ENCODE assay signal across 24 mouse cellular contexts in genomic region chr1:137696796-137697195, GRCm38 (mm10).
A peak's percentile ranks its signal among the peaks of the same experiment; 100 is the strongest.
DNase-seq lines count a peak whose midpoint lies in the region; ATAC-seq and TF ChIP-seq lines count a peak whose summit lies in the region.
"Had no signal": no experiment of that assay in that cellular context is flagged by ENCODE, and none has a peak within 500 bp of the region (broad histone marks: within the 10 kb centered on the region; RNA-seq: fewer than 3 reads in every experiment).

No protein-coding gene starts in this region.

- H3K27ac ChIP-seq in forebrain, embryonic 10.5 days = peak overlapping the region; percentile 56; the same call in 1 of the 2 replicates
- no peak overlapping the region for H3K27ac ChIP-seq in forebrain, postnatal 0 days (ENCODE audit: low read depth, low read length)
- H3K27ac ChIP-seq in hindbrain, embryonic 12.5 days = 0 out of 2 replicates have a peak overlapping the region, but pooled peaks have one; percentile 3
- no peak overlapping the region; the same call in 1 of the 2 replicates for H3K27ac ChIP-seq in hindbrain, embryonic 14.5 days
- H3K27ac ChIP-seq in midbrain, embryonic 11.5 days (ENCODE audit: low read depth, low read length) = peak overlapping the region; percentile 40
- H3K27ac ChIP-seq in left cerebral cortex, adult 2 months = no peak overlapping the region
- H3K27ac ChIP-seq: gastrocnemius, adult 2 months; heart, embryonic 10.5 days; intestine, embryonic 15.5 days; neural tube, embryonic 12.5 days had no signal

- H3K36me3 ChIP-seq in forebrain, embryonic 10.5 days (replicated peaks) = no peaks in the 10 kb centered on the region
- no peaks in the 10 kb centered on the region for H3K36me3 ChIP-seq in forebrain, postnatal 0 days (ENCODE audit: insufficient read depth)
- H3K36me3 ChIP-seq in hindbrain, embryonic 12.5 days = no peaks in the 10 kb centered on the region
- no peaks in the 10 kb centered on the region for H3K36me3 ChIP-seq in hindbrain, embryonic 14.5 days (replicated peaks; ENCODE audit: control insufficient read depth, insufficient read depth)
- no peaks in the 10 kb centered on the region for H3K36me3 ChIP-seq in midbrain, embryonic 11.5 days (ENCODE audit: control insufficient read depth, insufficient read depth, low read length)
- H3K36me3 ChIP-seq: G1E; heart, embryonic 10.5 days; intestine, embryonic 15.5 days; neural tube, embryonic 12.5 days had no signal

- no peak overlapping the region for H3K9ac ChIP-seq in forebrain, postnatal 0 days
- no peak overlapping the region for H3K9ac ChIP-seq in hindbrain, embryonic 12.5 days
- no peak overlapping the region for H3K9ac ChIP-seq in hindbrain, embryonic 14.5 days
- no peak overlapping the region for H3K9ac ChIP-seq in midbrain, embryonic 11.5 days (ENCODE audit: low read length)
- H3K9ac ChIP-seq: intestine, embryonic 15.5 days; neural tube, embryonic 12.5 days had no signal

- H3K27me3 ChIP-seq in forebrain, embryonic 10.5 days (ENCODE audit: poor library complexity, severe bottlenecking) = no peaks in the 10 kb centered on the region
- no peaks in the 10 kb centered on the region for H3K27me3 ChIP-seq in forebrain, postnatal 0 days (ENCODE audit: insufficient read depth, low read length)
- no peaks in the 10 kb centered on the region for H3K27me3 ChIP-seq in hindbrain, embryonic 12.5 days
- no peaks in the 10 kb centered on the region for H3K27me3 ChIP-seq in hindbrain, embryonic 14.5 days (ENCODE audit: control insufficient read depth, insufficient read depth, low read length)
- no peaks in the 10 kb centered on the region for H3K27me3 ChIP-seq in midbrain, embryonic 11.5 days (ENCODE audit: control insufficient read depth, insufficient read depth, low read length)
- H3K27me3 ChIP-seq: intestine, embryonic 15.5 days; neural tube, embryonic 12.5 days had no signal

- intact Hi-C loops in left cerebral cortex, adult 2 months (cut with DNase I) = no loop called here

- 50% methylated on average over 3 of the region's 3 CpGs for WGBS in forebrain, embryonic 10.5 days
- 6% methylated on average over 3 of the region's 3 CpGs for WGBS in forebrain, postnatal 0 days
- 33% methylated on average over 3 of the region's 3 CpGs for WGBS in hindbrain, embryonic 12.5 days
- WGBS in hindbrain, embryonic 14.5 days = 21% methylated on average over 3 of the region's 3 CpGs
- WGBS in midbrain, embryonic 11.5 days = 46% methylated on average over 3 of the region's 3 CpGs

- H3K9me3 ChIP-seq in forebrain, embryonic 10.5 days = no peaks in the 10 kb centered on the region
- no peaks in the 10 kb centered on the region for H3K9me3 ChIP-seq in forebrain, postnatal 0 days (ENCODE audit: low read length)
- no peaks in the 10 kb centered on the region for H3K9me3 ChIP-seq in hindbrain, embryonic 12.5 days (replicated peaks)
- H3K9me3 ChIP-seq in hindbrain, embryonic 14.5 days (ENCODE audit: control insufficient read depth, low read length) = no peaks in the 10 kb centered on the region
- no peaks in the 10 kb centered on the region for H3K9me3 ChIP-seq in midbrain, embryonic 11.5 days (ENCODE audit: control insufficient read depth, low read length)
- H3K9me3 ChIP-seq: heart, embryonic 10.5 days; intestine, embryonic 15.5 days; neural tube, embryonic 12.5 days had no signal

- H3K4me2 ChIP-seq in forebrain, postnatal 0 days (ENCODE audit: low read depth) = no peak overlapping the region
- no peak overlapping the region for H3K4me2 ChIP-seq in hindbrain, embryonic 12.5 days (replicated peaks)
- H3K4me2 ChIP-seq in hindbrain, embryonic 14.5 days (replicated peaks) = no peak overlapping the region
- H3K4me2 ChIP-seq in midbrain, embryonic 11.5 days = no peak overlapping the region
- H3K4me2 ChIP-seq: intestine, embryonic 15.5 days; neural tube, embryonic 12.5 days had no signal

- no peak for TF ChIP-seq CTCF in forebrain, postnatal 0 days (IDR thresholded peaks at IDR 0.05; ENCODE audit: low read depth)
- no peak for TF ChIP-seq CTCF in left cerebral cortex, adult 2 months (IDR thresholded peaks at IDR 0.05)

- H3K4me1 ChIP-seq in forebrain, embryonic 10.5 days = peaks cover 18% of the 10 kb centered on the region
- no peaks in the 10 kb centered on the region for H3K4me1 ChIP-seq in forebrain, postnatal 0 days (ENCODE audit: insufficient read depth)
- peaks cover 10% of the 10 kb centered on the region for H3K4me1 ChIP-seq in hindbrain, embryonic 12.5 days
- H3K4me1 ChIP-seq in hindbrain, embryonic 14.5 days (replicated peaks; ENCODE audit: control insufficient read depth, insufficient read depth, low read length) = 0 out of 2 replicates have a peak, but pooled peaks cover 7% of the 10 kb centered on the region
- H3K4me1 ChIP-seq in midbrain, embryonic 11.5 days (ENCODE audit: control insufficient read depth, insufficient read depth, low read length) = peaks cover 10% of the 10 kb centered on the region
- H3K4me1 ChIP-seq: heart, embryonic 10.5 days; intestine, embryonic 15.5 days; neural tube, embryonic 12.5 days had no signal

- H3K4me3 ChIP-seq in forebrain, embryonic 10.5 days = no peak overlapping the region
- no peak overlapping the region for H3K4me3 ChIP-seq in forebrain, postnatal 0 days (ENCODE audit: low read depth, low read length)
- H3K4me3 ChIP-seq in hindbrain, embryonic 12.5 days = no peak overlapping the region
- no peak overlapping the region for H3K4me3 ChIP-seq in hindbrain, embryonic 14.5 days (replicated peaks; ENCODE audit: low read length)
- H3K4me3 ChIP-seq in midbrain, embryonic 11.5 days (ENCODE audit: low read depth, low read length) = no peak overlapping the region
- no peak overlapping the region for H3K4me3 ChIP-seq in left cerebral cortex, adult 2 months
- H3K4me3 ChIP-seq: gastrocnemius, adult 2 months; heart, embryonic 10.5 days; intestine, embryonic 15.5 days; neural tube, embryonic 12.5 days had no signal

- no peak for ATAC-seq in forebrain, postnatal 0 days
- 0 out of 2 replicates have a peak, but pooled peaks have one; percentile 43 for ATAC-seq in hindbrain, embryonic 12.5 days (ENCODE audit: low FRiP score)
- no peak for ATAC-seq in hindbrain, embryonic 14.5 days (ENCODE audit: low FRiP score)
- peak; percentile 63; the same call in 1 of the 2 replicates for ATAC-seq in midbrain, embryonic 11.5 days (ENCODE audit: low FRiP score)
- no peak for ATAC-seq in megakaryocyte progenitor cell, adult 5-6 weeks (replicated peaks; ENCODE audit: poor library complexity)
- ATAC-seq: activated CD4-positive, CD25-positive, alpha-beta regulatory T cell, adult 4 months; intestine, embryonic 15.5 days; lung, postnatal 0 days had no signal

- DNase-seq in forebrain, embryonic 10.5 days (ENCODE audit: extremely low spot score, low spot score) = no peak
- no peak for DNase-seq in forebrain, postnatal 0 days
- DNase-seq in hindbrain, embryonic 14.5 days (ENCODE audit: low spot score) = no peak
- DNase-seq in midbrain, embryonic 11.5 days (ENCODE audit: low spot score, missing footprints) = peak; percentile 91
- peak; percentile 61 for DNase-seq in retina, embryonic 14.5 days (ENCODE audit: low spot score)
- no peak for DNase-seq in left cerebral cortex, adult 2 months (ENCODE audit: extremely low spot score in 1 of 2, low spot score in 2 of 2)
- DNase-seq: adrenal gland, postnatal 10 days; embryo, embryonic 11 days; gastrocnemius, adult 2 months; heart, postnatal 36 days; kidney, adult 9 months; left cerebral cortex, postnatal 4 days; liver; right cerebral cortex, postnatal 14 days; spleen, adult 18-20 months; thymus, postnatal 36 days had no signal

Comparison
In these comparisons a context has a peak if more than half of its experiments do, and no peak if none do; other contexts are left out.
1. H3K27ac ChIP-seq: peak in forebrain, embryonic 10.5 days (single experiment), hindbrain, embryonic 12.5 days (single experiment) and midbrain, embryonic 11.5 days (single experiment); none in forebrain, postnatal 0 days (single experiment), hindbrain, embryonic 14.5 days (single experiment) and left cerebral cortex, adult 2 months (single experiment).
2. ATAC-seq: peak in hindbrain, embryonic 12.5 days (single experiment) and midbrain, embryonic 11.5 days (single experiment); none in forebrain, postnatal 0 days (single experiment), hindbrain, embryonic 14.5 days (single experiment) and megakaryocyte progenitor cell, adult 5-6 weeks (single experiment).
3. DNase-seq: peak in midbrain, embryonic 11.5 days (single experiment) and retina, embryonic 14.5 days (single experiment); none in forebrain, embryonic 10.5 days (single experiment), forebrain, postnatal 0 days (single experiment), hindbrain, embryonic 14.5 days (single experiment) and left cerebral cortex, adult 2 months (0 of 2).